Mouse (Mus musculus) intestine, embryonic 16.5 days (tissue): ENCODE results near the gene Mlxip. TPM values are rescaled to one million over a fixed set of nuclear protein-coding genes. Genes with fewer than 3 reads are reported as not detected.

Source experiments
- polyA plus RNA-seq: library from polyadenylated mRNA; unstranded; fragments of >200 nt; fragmentation: Nextera tagmentation; extraction: Ambion mirVana; gene quantifications from 2 replicates; pipeline ENCODE4 v1.2.1, GENCODE M21; 2015

Gene Mlxip
- polyA plus RNA-seq, 1 experiment from 2014 or later: 16.6 TPM

Other genes with a start within 250 kb of the Mlxip start
- 64.3 and 66.3 TPM in 2 replicates for gene Psmd9, start 225.4 kb upstream of the Mlxip start, polyA plus RNA-seq
- gene Hpd, start 212.1 kb upstream of the Mlxip start, polyA plus RNA-seq: 9.0 and 9.9 TPM in 2 replicates
- gene Wdr66, start 142.7 kb upstream of the Mlxip start, polyA plus RNA-seq: 0.40 and 0.50 TPM in 2 replicates
- 12.8 and 13.0 TPM in 2 replicates for gene Bcl7a, start 51.0 kb upstream of the Mlxip start, polyA plus RNA-seq
- not detected in 2 replicates for gene Lrrc43, start 94.5 kb downstream of the Mlxip start, polyA plus RNA-seq
- not detected in 2 replicates for gene Il31, start 94.7 kb downstream of the Mlxip start, polyA plus RNA-seq
- gene B3gnt4, start 115.7 kb downstream of the Mlxip start, polyA plus RNA-seq: 0.13 and 0.49 TPM in 2 replicates
- gene Diablo, start 129.4 kb downstream of the Mlxip start, polyA plus RNA-seq: 87.7 and 89.7 TPM in 2 replicates
- 10.0 and 11.2 TPM in 2 replicates for gene Gm49027, start 130.7 kb downstream of the Mlxip start, polyA plus RNA-seq
- gene Vps33a, start 178.2 kb downstream of the Mlxip start, polyA plus RNA-seq: 31.6 and 33.5 TPM in 2 replicates